Mouse (Mus musculus): ENCODE measurements around the gene Map4.

The Map4 gene

DNA sequence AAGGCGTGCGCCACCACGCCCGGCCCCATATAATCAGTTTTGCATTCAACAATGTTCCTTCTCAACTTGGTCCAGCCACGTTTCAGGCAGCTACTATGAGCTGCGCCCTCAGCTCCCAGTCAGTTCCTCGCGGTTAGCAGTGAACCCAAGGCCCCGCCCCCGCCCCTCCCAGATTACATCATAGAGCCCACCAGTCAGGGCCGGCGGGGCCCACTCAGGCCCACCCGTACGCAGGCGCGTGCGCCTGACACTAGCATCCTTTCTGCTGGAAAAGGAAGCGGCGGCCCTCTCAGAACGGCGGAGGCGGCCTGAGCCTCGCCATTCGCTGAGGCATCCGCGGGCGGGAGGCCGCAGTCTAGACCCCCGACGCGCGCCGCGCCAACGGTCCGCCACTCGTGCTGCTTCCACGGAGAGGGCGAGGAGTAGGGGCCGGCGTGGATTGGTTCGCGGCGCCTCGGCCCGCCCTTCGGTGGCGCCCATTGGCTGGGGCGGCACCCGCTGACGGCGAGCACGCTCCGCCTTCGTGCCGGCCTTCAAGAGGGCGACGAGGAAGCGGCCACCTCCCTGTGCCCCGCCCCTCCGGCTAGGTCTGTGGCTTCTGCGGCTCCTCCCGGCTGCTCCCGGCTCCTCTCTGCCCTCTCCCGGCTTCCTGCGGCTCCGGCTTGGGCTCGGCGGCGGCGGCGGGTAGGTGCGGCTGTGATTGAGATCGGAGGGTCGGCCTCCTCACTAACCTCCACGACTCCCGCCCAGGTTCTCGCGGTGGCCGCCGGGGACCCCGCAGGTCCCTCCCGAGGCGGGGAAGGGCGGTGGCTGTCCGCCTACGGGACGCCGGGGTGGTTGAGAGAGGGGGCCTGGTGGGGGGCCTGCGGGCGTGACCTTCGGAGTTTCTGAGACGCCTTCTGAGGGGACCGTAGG, at the start of gene Map4:
Gene Map4 (plus strand): TSS at position 204 of the 915 bp plus-strand sequence.
- peak; percentile 96 for DNase-seq

DNA sequence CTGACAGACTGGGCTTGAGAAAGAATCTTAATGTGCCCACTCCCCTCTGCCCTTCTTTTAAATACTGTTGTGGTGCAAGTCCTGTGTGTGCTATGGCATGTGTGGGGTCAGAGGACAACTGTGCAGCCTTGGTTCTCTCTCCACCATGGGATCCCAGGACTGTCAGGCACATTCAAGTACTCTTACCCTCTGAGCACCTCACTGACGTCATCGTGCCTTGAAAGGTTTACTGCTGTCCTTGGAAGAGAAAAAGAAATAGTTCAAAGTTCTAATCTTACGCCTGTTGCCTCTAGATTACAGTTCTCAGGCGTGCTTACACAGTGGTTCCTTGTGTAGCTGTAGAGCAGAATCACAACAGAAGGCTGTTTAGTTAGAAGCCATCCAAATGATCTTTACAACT, 45.0 kb upstream of the Map4 start:
- no peak for DNase-seq

GRCm38 (mm10) chr9:109887321-109887720, 43.9 kb upstream of the Map4 start:
- DNase-seq, result no peak

- no peak for DNase-seq
These were observed 39.8 kb upstream of the Map4 start for GRCm38 (mm10) chr9:109891501-109891900.

DNA sequence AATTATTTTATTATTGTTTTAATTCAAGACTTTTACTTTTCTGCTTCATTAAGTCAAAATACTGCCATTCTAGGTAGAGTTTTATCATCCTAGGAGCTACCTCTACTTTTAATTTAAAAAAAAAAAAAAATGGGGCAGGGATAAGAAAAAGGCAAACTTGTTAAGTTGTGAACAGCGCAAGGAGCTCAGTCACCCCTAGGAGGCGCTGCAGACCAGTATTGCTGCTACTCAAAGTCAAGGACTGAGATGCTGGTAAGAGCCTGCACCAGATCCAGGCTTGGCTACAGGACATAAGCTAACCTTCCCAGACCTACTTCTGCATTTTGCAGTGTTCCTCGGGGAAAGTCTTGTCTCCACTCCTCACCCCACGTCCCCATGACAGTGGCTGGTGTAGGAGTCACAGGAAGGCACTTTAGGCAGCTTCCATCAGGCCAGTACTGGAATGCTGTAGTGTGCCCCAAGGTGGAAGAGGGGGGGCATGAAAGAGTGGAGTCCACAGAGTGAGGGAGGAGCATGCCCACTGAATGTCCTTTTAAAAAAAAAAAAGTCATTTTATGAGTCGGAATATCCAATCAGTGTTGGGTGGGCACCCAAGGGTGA, 38.5 kb upstream of the Map4 start:
- DNase-seq, result peak; percentile 77

DNA sequence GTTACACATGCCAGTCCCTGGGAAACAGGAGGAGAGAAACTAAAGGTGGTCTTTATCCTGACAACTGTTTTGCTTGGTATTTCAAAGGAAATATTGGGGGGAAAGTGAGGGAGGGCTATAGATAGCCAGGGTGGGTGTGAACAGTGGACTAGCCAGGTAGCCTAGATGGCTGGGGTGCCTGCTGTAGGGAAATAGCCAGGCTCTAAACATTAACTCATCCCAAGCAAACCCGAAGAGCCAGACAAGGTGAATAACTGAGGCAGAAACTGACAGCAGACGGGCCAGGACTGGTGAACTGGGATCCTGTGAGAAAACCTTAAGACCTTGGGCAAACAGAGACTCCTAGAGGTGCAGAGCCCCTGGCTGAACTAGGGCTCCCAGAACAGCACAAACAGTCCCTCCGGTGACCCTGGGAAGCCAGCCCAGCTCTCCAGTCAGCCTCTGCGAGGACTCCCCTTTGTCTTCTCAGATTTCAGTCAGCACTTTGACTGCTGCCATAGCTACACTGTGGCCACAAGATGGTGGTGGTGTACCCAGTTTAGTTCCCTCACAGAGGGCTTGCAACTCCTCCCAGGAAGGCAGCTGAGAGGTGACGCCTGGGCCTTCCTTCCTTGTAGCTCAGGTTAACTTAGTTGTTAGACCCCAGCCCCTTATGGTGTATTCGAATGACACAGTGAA, 36.7 kb upstream of the Map4 start:
- peak; percentile 64 for DNase-seq

- no peak for DNase-seq
These were observed 35.7 kb upstream of the Map4 start for GRCm38 (mm10) chr9:109895593-109895992.

DNA sequence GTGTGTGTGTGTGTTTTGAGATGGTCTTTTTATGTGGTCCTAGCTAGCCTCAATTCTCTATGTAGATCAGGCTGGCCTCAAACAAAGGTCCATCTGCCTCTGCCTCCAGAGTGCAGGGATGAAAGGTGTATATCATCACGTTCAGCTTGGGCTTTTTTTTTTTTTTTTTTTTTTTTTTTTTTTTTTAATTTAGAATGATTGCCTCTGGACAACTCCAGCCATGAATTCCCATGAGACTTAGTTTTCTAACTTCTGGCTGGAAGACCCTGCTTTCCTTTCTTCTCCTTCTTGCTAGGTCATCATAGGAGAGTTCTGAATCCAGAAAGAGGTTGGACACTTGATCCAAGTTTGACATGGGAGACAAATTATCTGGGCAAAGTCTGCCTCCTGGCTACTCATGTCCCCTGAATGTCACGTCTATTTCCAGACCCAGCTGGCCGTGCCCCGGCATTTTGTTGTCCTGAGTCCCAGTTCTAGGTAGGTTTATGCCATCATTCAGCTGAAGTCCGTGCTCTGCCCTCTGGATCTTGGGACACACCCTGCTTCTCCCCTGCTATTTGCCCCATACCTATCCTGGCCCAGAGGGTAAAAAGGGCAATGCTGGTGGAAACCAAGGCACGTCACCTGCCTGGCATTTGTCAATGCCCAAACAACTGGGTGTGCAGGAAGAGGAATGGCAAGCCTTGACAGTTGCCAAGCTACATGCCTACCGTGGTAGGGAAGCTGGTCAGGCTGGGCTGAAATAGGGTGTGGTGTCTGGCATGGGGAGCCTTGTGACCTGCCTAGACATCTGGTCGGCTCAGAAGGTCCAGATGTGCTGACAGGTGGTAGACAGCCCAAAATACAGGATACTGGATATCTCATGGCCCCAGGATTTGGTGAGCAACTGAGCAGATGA, 34.8 kb upstream of the Map4 start:
- no peak for DNase-seq

- DNase-seq, result no peak
These were observed 33.2 kb upstream of the Map4 start for GRCm38 (mm10) chr9:109898027-109898426.

- no peak for DNase-seq
These were observed 31.9 kb upstream of the Map4 start for GRCm38 (mm10) chr9:109899361-109899760.

- no peak for DNase-seq
These were observed 31.5 kb upstream of the Map4 start for GRCm38 (mm10) chr9:109899774-109900173.

- no peak for DNase-seq
These were observed 30.7 kb upstream of the Map4 start for GRCm38 (mm10) chr9:109900604-109901003.

DNA sequence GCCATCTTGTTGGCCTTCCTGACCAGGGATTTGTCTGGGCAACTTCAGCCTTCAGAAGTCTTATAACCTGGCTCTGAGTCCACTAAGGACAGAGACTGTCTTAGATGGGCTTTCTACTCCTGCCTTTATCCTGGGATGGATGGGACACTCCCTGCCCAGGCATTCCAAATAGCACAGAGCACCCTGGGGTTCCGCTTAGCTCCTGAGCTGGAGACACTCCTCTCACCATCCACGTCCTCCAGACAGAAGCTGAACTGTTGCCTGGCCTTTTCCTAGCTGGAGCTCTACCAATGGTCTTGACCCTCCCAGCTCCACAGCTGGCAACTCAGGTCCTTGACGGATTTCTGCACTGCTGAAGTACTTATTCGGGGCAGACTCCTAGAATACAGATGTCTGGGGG, 29.0 kb upstream of the Map4 start:
- no peak for DNase-seq

- DNase-seq, result no peak
These were observed 28.5 kb upstream of the Map4 start for GRCm38 (mm10) chr9:109902740-109903139.

GRCm38 (mm10) chr9:109907300-109907699, 24.0 kb upstream of the Map4 start:
- no peak for DNase-seq

- DNase-seq, result no peak
These were observed 23.3 kb upstream of the Map4 start for GRCm38 (mm10) chr9:109907774-109908465.

DNA sequence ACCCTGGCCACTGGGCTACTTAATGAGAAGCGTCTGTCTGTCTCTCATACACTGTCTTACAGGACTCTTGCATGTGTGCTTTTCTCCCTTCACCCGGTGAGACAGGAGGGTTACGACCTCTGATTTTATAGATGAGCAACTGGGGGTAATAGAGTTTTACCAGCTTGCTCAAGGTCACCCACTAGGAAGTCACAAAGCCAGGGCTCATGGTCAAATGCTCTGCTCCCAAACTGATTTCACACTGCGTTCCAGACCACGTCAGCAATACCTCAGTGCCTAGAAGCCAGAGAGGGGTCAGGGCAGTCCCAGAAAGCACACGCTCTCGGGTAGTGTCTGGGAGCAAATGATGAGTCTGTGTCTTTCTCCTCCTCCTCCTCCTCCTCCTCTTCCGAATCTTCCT, 22.2 kb upstream of the Map4 start:
- DNase-seq, result no peak

DNA sequence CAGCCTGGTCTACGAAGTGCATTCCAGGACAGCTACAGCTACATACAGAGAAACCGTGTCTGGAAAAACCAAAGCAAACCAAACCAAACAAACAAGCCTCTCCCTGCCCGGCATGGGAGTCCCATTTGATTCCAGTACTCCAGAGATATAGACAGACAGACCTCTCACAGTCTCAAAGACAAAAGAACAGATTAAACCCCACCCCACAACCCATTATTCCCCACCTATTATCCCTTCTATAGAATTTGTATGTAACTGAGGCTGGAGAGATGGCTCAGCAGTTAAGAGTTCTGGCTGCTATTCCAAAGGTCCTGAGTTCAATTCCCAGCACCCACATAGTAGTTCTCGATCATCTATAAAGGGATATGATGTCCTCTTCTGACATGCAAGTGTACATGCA, 21.3 kb upstream of the Map4 start:
- no peak for DNase-seq

- DNase-seq, result no peak
These were observed 19.5 kb upstream of the Map4 start for GRCm38 (mm10) chr9:109911779-109912178.

GRCm38 (mm10) chr9:109914269-109914926, 16.9 kb upstream of the Map4 start:
- DNase-seq, result peak; percentile 9

DNA sequence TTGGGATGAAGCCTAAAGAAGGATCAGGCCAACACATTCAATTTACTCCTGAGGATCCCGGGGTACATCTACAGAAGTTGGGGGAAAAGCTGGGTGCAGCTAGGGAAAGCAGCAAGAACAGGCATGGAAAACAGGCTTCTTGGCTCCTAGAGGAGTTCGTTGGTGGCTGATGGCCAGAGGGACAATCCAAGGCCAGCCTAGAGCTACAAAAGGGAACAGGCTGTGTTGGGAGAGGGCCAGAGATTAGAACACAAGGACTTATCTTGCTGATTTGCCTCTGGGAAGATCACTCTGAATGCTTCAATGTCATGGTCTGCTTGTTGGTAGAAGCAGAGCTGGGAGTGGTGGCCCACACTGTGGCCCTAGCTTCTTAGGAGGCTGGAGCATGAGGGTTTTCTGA, 13.3 kb upstream of the Map4 start:
- DNase-seq, result no peak

DNA sequence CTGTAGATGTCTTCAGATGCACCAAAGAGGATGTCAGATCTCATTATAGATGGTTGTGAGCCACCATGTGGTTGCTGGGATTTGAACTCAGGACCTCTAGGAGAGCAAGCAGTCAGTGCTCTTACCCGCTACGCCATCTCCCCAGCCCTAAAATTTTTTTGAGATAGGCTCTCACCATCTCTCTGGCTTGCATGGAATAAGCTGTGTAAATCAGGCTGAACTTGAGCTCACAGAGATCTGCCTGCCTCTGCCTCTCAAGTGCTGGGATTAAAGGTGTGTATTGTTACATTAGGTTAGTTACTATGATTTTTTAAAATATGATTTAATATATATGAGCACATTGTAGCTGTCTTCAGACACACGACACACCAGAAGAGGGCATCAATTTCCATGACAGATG, 2.1 kb upstream of the Map4 start:
- DNase-seq, result no peak

All from liver (tissue).